Mouse (Mus musculus) CH12.LX (cell line): ENCODE data around the gene Tmem104.

Experiments used
- CTCF ChIP-seq, 2 experiments: IDR thresholded peaks in 1 of 2; conservative IDR thresholded peaks in 1 of 2; 2 replicates each; pipeline ENCODE4 v1.5.1; 2011 to 2012; ENCODE audit warnings: low read depth in 2 of 2, low read length in 2 of 2, improper control_type of control experiment in 1 of 2, inconsistent platforms in 1 of 2, mild to moderate bottlenecking in 1 of 2, moderate library complexity in 1 of 2
- EP300 ChIP-seq: IDR thresholded peaks from 2 replicates; pipeline ENCODE4 v1.6.1; 2011; ENCODE audit warnings: low read length, improper control_type of control experiment
- GABPA ChIP-seq: IDR thresholded peaks from 2 replicates; pipeline ENCODE4 v1.6.1; 2012; ENCODE audit warnings: low read depth, low read length, improper control_type of control experiment, inconsistent platforms; ENCODE audit not compliant: insufficient replicate concordance
- JUND ChIP-seq: conservative IDR thresholded peaks from 2 replicates; pipeline ENCODE4 v1.6.1; 2011; ENCODE audit warnings: low read depth, low read length, improper control_type of control experiment
- MAFK ChIP-seq: IDR thresholded peaks from 2 replicates; pipeline ENCODE4 v1.6.1; 2011; ENCODE audit warnings: low read length, improper control_type of control experiment; ENCODE audit not compliant: insufficient replicate concordance
- MAX ChIP-seq: IDR thresholded peaks from 2 replicates; pipeline ENCODE4 v1.6.1; 2011; ENCODE audit warnings: low read length, improper control_type of control experiment
- MXI1 ChIP-seq: IDR thresholded peaks from 2 replicates; pipeline ENCODE4 v1.6.1; 2011; ENCODE audit warnings: mild to moderate bottlenecking, low read depth, low read length, improper control_type of control experiment
- POLR2A ChIP-seq: IDR thresholded peaks from 2 replicates; pipeline ENCODE4 v1.6.1; 2011; ENCODE audit warnings: low read depth, mild to moderate bottlenecking, improper control_type of control experiment, low read length
- RCOR1 ChIP-seq: conservative IDR thresholded peaks from 2 replicates; pipeline ENCODE4 v1.6.1; 2012; ENCODE audit warnings: low read depth, mild to moderate bottlenecking, inconsistent platforms, low read length, improper control_type of control experiment
- UBTF ChIP-seq: IDR thresholded peaks from 2 replicates; pipeline ENCODE4 v1.6.1; 2012; ENCODE audit warnings: low read depth, mild to moderate bottlenecking, inconsistent platforms, low read length, improper control_type of control experiment, moderate library complexity
- ZC3H11A ChIP-seq: IDR thresholded peaks from 2 replicates; pipeline ENCODE4 v1.6.1; 2012; ENCODE audit warnings: low read depth, mild to moderate bottlenecking, inconsistent platforms, low read length, improper control_type of control experiment

DNA sequence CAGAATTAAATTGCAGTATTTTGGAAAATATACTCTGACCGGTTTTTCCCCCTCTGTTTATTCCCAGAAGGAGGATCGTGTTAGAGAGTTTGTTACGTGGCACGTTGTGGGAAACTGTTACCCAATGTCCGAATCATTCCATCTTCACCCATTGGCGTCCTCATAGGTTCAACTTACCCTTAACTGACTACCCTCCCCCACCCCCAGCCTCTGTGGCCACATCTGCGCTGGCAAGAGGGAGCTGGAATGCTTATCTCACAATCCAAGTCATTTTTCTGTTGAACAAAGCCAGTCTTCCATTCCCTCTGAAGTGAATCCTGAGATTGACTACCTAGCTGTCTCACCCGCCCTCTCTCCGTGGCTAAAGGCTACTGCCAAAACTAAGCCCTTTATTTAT, 25.1 kb upstream of the Tmem104 start:
- TF ChIP-seq CTCF (conservative IDR thresholded peaks at IDR 0.05 in 1 of 2, IDR thresholded peaks at IDR 0.05 in 1 of 2; ENCODE audit: low read depth in 2 of 2, low read length in 2 of 2), result no peak
- TF ChIP-seq POLR2A, result no peak
- no peak for TF ChIP-seq JUND
- no peak for TF ChIP-seq MAFK
- no peak for TF ChIP-seq EP300
- no peak for TF ChIP-seq RCOR1
- no peak for TF ChIP-seq ZC3H11A
- no peak for TF ChIP-seq MXI1
- no peak for TF ChIP-seq MAX
- no peak for TF ChIP-seq GABPA
- no peak for TF ChIP-seq UBTF
